Mouse (Mus musculus): ENCODE results near the gene Cxcr6.
A peak's percentile ranks its signal among the peaks of the same experiment; 100 is the strongest.

Gene Cxcr6

DNA sequence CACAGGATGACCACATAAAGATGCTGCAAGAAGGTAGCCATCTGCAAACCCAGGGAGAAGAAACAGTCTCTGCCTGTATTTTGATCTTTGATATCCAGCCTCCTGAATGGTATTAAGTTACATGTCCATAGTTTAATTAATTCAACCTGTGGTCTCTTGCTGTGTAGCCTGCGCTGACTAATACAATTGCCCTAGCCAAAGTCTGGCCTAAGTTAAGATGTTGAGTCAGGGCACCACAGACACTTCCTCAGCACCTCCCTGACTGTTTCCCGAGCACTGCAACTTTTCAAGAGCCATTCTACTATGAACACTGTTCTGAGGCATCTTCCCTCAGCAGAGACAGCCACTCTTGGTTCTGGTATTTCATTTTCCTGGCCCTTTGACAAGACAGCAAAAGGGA lies 12.3 kb downstream of the Cxcr6 start:
- DNase-seq (ENCODE audit: low spot score in 2 of 2): no peak

- no peak for DNase-seq (ENCODE audit: low spot score in 2 of 2)
These were observed 20.4 kb downstream of the Cxcr6 start for GRCm38 (mm10) chr9:123826631-123827030.

DNA sequence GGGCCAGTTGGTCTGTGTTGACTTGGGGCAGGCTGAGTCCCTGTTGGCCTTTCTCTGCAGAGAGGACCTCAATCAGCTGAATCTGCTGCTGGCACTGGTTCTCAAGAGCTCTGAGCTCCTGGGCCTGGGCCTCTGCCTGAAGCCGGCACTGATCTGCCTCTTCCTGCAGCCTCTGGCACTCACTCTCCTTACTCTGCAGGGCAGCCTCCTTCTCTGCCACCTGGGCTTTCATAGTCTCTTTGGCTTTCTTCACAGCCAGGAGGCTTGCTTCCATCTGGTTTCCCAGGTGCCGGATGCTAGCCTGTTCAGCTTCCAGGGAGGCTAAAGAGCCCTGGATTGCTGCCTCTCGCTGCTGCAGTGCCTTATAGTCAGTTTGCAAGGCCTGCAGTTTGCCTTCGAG lies 22.6 kb downstream of the Cxcr6 start:
- DNase-seq (ENCODE audit: low spot score in 2 of 2): no peak

DNA sequence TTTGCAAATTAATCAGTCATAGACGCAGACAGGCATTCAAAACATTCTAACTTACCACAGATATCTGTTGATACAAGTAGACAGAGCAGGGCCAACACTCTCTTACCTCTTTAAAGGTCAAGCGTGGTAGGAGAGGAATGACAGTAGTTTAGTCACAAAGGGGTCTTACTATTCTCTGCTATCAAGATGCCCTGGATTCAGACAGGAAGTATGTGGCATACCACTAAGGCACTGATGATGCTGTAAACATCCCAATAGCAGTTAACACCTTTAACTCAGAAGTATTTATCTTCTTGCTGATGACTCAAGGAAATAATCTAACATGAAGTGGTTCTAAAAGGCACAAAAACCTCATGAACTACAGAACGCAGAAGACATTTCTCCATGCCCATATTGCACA lies 29.6 kb downstream of the Cxcr6 start:
- DNase-seq (ENCODE audit: low spot score in 2 of 2): peak; percentile 28 to 50

GRCm38 (mm10) chr9:123840243-123840642 lies 34.0 kb downstream of the Cxcr6 start:
- DNase-seq (ENCODE audit: low spot score in 2 of 2): no peak

GRCm38 (mm10) chr9:123844468-123844867 lies 38.2 kb downstream of the Cxcr6 start:
- no peak for DNase-seq (ENCODE audit: low spot score in 2 of 2)

DNA sequence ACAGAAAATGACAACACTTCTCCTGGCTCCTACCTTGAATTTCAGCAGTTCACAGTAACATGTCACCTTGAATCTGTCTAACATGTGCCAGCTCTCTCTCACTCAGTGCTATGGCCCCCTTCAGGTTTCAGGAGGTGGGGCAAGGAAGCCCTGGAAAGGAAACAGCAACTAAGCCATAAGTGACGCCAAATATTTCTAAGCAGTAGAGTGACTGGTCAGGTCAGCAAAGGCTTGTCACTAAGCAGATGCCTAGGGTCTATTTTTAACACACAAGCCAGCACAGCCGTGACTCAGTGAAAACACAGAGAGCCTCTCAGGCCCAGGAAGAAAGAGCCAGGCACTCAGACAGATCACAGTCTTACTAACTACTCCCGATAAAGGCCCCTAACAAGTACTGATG lies 38.8 kb downstream of the Cxcr6 start:
- peak in 1 of 2 experiments; percentile 32 for DNase-seq (ENCODE audit: low spot score in 2 of 2)

DNA sequence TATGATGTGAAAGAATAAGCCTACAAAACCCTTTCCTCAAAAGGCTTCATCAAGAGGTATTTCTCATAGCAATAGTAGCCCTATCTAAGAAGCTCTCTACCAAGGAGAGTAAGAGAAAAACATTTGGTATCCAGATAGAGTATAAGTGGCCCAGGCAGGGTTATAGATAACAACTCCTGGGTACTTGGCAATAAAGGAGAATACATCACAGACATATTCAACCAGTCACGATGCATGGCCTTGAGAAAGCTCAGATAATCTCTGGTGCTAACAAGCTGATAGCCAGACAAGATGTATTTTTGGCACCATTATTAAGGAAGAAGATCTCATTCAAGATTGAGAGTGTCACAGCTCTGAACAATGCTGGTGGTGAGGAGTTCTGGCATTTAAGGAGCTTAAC lies 40.2 kb downstream of the Cxcr6 start:
- DNase-seq (ENCODE audit: low spot score in 2 of 2): no peak

DNA sequence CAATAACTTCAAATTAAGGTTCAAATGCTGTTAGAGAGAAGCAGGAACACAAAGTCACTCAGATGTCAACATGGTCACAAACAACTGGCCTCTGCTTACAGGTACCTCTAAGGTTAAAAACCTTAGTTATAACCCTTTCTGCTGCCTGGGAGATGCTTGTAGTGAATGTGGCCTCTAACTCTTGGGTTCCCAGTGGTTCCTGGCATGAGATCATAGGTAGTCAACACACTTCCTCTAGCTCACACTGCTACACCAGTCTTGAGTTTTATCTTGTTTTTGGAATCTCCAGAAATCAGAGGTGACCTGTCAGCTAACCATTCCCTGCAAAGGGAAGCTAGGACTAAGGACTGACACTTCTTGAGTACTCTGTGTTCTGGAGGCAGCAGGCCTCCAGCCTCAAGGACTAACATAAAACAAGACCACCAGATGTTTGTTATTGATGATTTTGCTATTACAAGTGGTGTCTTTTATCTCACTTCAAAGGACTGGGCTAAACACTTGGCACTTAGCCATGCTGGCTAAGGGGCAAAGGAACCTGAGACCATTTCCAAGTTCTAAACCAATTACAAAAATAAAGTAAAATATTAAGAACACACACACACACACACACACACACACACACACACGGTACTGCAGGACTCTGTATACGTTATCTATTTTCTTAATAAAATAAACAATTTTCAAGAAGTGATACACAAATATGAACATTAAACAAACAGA lies 43.9 kb downstream of the Cxcr6 start:
- no peak for DNase-seq (ENCODE audit: low spot score in 2 of 2)

- peak in 1 of 2 experiments; percentile 25 for DNase-seq (ENCODE audit: low spot score in 2 of 2)
These were observed 44.4 kb downstream of the Cxcr6 start for GRCm38 (mm10) chr9:123850705-123851061.

- DNase-seq (ENCODE audit: low spot score in 2 of 2): peak; percentile 45 to 84
These were observed 44.9 kb downstream of the Cxcr6 start for GRCm38 (mm10) chr9:123851062-123851712.

GRCm38 (mm10) chr9:123851713-123852448 lies 45.6 kb downstream of the Cxcr6 start, which contains the start of gene Fyco1:
TSS of gene Fyco1 (minus strand) at chr9:123851899.
- peak; percentile 95 to 96 for DNase-seq (ENCODE audit: low spot score in 2 of 2)

- DNase-seq (ENCODE audit: low spot score in 2 of 2): no peak
These were observed 46.4 kb downstream of the Cxcr6 start for GRCm38 (mm10) chr9:123852449-123853390.

GRCm38 (mm10) chr9:123856836-123857235 lies 50.6 kb downstream of the Cxcr6 start:
- no peak for DNase-seq (ENCODE audit: low spot score in 2 of 2)
